Mouse (Mus musculus) gastrocnemius, adult 2 months (tissue): Measurements from ENCODE around the gene Zfp248. TPM values are rescaled to one million over a fixed set of nuclear protein-coding genes. Genes with fewer than 3 reads are reported as not detected.

ENCODE experiments used
- DNase-seq: peaks from one replicate; pipeline ENCODE4 v3.0.0; 2022
- H3K27ac ChIP-seq: fragments of 200-600 bp; 2 replicates; pipeline ENCODE4 v1.8.1; 2022; ENCODE audit warnings: mild to moderate bottlenecking
- H3K4me3 ChIP-seq: fragments of 200-600 bp; 2 replicates; pipeline ENCODE4 v1.8.1; 2022; ENCODE audit warnings: mild to moderate bottlenecking, moderate library complexity
- CTCF ChIP-seq: fragments of 200-600 bp; IDR thresholded peaks from 2 replicates; pipeline ENCODE4 v1.8.1; 2022; ENCODE audit warnings: antibody characterized with exemption, mild to moderate bottlenecking, moderate library complexity
- intact Hi-C: fragments of 180-260 bp; cut with DNase I; formaldehyde crosslinking; loops from one replicate; pipeline ENCODE4 v1.15.1; 2025
- long read RNA-seq, 2 experiments: library from polyadenylated mRNA; stranded (forward); transcript quantifications; one replicate each; pipeline ENCODE4 v2.0.0; 2021
- total RNA-seq, 2 experiments: library from RNA; stranded (reverse); gene quantifications; 2 replicates each; pipeline ENCODE4 v1.2.3; 2021

The Zfp248 gene
- total RNA-seq = 1 to 10 TPM; 1.0 to 1.9 TPM
- long read RNA-seq, experiment 1, partial matches to known transcripts = 1 of 1 reads
- long read RNA-seq, experiment 1, other reads (novel, unspliced or antisense) = 0 of 1 reads
- long read RNA-seq, experiment 2 = 0 reads

- peak; percentile 92 for DNase-seq
- peak within 1 kb of the TSS; percentile 91 for H3K4me3 ChIP-seq
- TF ChIP-seq CTCF = peak; percentile 59
- peak within 1 kb of the TSS; percentile 93 for H3K27ac ChIP-seq
- intact Hi-C loops = no loop called here
These were observed at the start of gene Zfp248 for GRCm38 (mm10) chr6:118455042-118455631. Gene Zfp248, minus strand, starts transcription at chr6:118455528.

GRCm38 (mm10) chr6:118499010-118499409, 43.7 kb upstream of the Zfp248 start:
- intact Hi-C loops = no loop called here
- Histone ChIP-seq H3K27ac (no peak overlapping the region), H3K4me3 (no peak overlapping the region)
- no peak for TF ChIP-seq CTCF
- no peak for DNase-seq

- no peak overlapping the region for H3K27ac ChIP-seq
- no peak for DNase-seq
- no peak overlapping the region for H3K4me3 ChIP-seq
- intact Hi-C loops = no loop called here
- no peak for TF ChIP-seq CTCF
These were observed 26.8 kb upstream of the Zfp248 start for GRCm38 (mm10) chr6:118482125-118482524.

- TF ChIP-seq CTCF = no peak
- DNase-seq = peak; percentile 92
- intact Hi-C loops = no loop called here
- Histone ChIP-seq H3K4me3 (peak within 1 kb of the TSS; percentile 75), H3K27ac (peak within 1 kb of the TSS; percentile 91)
These were observed 23.8 kb upstream of the Zfp248 start, which contains the start of gene Zfp9 for GRCm38 (mm10) chr6:118478957-118479708. Gene Zfp9, minus strand, starts transcription at chr6:118479320.

- Histone ChIP-seq H3K4me3 (peak overlapping the region; percentile 75), H3K27ac (peak overlapping the region; percentile 91)
- no peak for TF ChIP-seq CTCF
- intact Hi-C loops = no loop called here
- no peak for DNase-seq
These were observed 22.8 kb upstream of the Zfp248 start for GRCm38 (mm10) chr6:118477875-118478785.

- DNase-seq = no peak
- H3K27ac ChIP-seq = no peak overlapping the region
- no peak for TF ChIP-seq CTCF
These were observed 6.9 kb upstream of the Zfp248 start for GRCm38 (mm10) chr6:118462069-118462705.

GRCm38 (mm10) chr6:118457726-118458125, 2.4 kb upstream of the Zfp248 start:
- Histone ChIP-seq H3K27ac (no peak overlapping the region), H3K4me3 (no peak overlapping the region)
- intact Hi-C loops = no loop called here
- no peak for TF ChIP-seq CTCF
- DNase-seq = no peak

More at GRCm38 (mm10) chr6:118462069-118462705, 6.9 kb upstream of the Zfp248 start:
- no peak overlapping the region for H3K4me3 ChIP-seq
- intact Hi-C loops = no loop called here

GRCm38 (mm10) chr6:118454452-118454851, 876 bp downstream of the Zfp248 start:
- H3K27ac ChIP-seq = peak overlapping the region; percentile 93
- no peak for TF ChIP-seq CTCF
- DNase-seq = no peak
- intact Hi-C loops = no loop called here
- peak overlapping the region; percentile 91 for H3K4me3 ChIP-seq

- TF ChIP-seq CTCF = no peak
- no peak overlapping the region for H3K4me3 ChIP-seq
- intact Hi-C loops = no loop called here
- no peak overlapping the region for H3K27ac ChIP-seq
- no peak for DNase-seq
These were observed 23.8 kb downstream of the Zfp248 start for GRCm38 (mm10) chr6:118431502-118431901.

- DNase-seq = no peak
These were observed 28.7 kb downstream of the Zfp248 start for GRCm38 (mm10) chr6:118426666-118427065.

GRCm38 (mm10) chr6:118419050-118419920, 36.0 kb downstream of the Zfp248 start, which contains the start of gene Bms1:
Gene Bms1, minus strand, starts transcription at chr6:118419474.
- TF ChIP-seq CTCF = peak; percentile 97; the same call in 1 of the 2 replicates
- Histone ChIP-seq H3K4me3 (peak within 1 kb of the TSS; percentile 77), H3K27ac (peak within 1 kb of the TSS; percentile 94)
- DNase-seq = peak; percentile 96
- intact Hi-C loops = loop anchor here (5.0 kb wide), 1 partner anchor 282 kb away; the partner anchor contains the start of gene Csgalnact2

More at GRCm38 (mm10) chr6:118426666-118427065, 28.7 kb downstream of the Zfp248 start:
- no peak overlapping the region for H3K27ac ChIP-seq
- TF ChIP-seq CTCF = no peak
- intact Hi-C loops = no loop called here
- no peak overlapping the region for H3K4me3 ChIP-seq
